Mouse (Mus musculus) spleen, postnatal 36 days (tissue): Measurements from ENCODE around the gene Abcb6.
A peak's percentile ranks its signal among the peaks of the same experiment; 100 is the strongest.

Source experiments
- DNase-seq, 2 experiments: peaks; one replicate each; pipeline ENCODE4 v3.0.0; 2022; ENCODE audit warnings: low spot score in 2 of 2, mixed read lengths in 1 of 2

Gene Abcb6

DNA sequence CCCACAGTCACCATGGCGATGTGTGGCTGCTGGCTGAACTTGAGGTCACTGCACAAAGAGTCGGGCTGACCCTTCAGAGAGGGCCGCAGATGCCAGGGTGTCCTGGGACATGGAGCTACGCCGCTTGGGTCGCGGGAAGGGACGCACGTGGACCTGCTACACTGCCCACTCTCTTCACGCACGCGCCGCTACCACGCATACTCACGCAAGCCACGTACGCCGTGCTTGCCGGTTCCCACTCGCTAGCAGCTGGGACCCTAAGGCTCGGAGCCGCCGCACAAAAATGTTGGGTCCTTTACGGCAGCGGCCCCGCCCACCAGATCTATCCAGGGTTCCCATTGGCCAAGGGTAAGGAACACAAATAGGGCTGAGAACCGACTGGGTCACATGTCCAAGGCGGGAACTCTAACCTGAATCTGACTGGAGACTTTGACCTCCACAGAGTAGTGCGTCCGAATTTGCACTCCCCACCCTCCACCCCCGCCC, at the start of gene Abcb6:
Abcb6 (minus strand) TSS at position 288 of the 486 bp plus-strand sequence.
- DNase-seq, result peak; percentile 84 to 90

DNA sequence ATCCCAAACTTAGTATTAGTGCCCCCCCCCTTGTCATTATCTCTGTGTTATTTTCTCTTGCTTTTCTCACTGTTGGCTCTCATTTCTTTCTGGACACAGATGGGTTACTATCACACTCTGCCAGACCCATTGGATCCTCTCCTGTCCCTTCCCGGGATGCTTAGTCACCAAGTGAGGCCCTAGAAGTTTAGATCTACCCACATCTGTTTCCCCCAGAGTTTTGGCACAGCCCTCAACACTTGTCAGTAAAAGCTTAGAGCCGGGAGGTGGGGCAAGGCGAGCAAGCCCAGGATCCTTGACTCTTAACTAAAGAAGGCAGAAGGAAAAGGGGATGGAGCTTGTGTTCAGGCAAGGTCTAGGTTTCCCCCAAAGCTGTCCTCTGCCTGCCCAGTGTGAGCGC, 49.0 kb upstream of the Abcb6 start:
- DNase-seq, result peak in 1 of 2 experiments; percentile 65

DNA sequence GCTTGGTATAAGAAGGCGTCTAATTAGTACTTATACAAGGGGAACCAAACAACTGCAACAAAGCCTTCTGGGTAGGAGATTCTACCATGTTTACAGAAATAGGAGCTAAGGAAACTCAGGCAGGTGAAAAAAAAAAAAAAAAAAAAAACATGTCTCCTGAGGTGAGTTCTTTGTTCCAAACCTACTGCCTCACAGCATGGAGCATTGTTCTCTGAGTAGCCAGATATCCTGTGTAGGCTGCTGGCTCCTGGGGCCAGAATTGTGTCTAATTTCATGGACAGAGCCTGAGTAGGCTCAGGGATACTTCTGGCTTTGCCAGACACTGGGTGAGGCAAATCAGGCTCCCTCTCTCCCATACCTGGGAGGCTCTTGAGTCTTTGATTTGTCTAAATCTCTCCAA, 47.5 kb upstream of the Abcb6 start:
- DNase-seq, result no peak

DNA sequence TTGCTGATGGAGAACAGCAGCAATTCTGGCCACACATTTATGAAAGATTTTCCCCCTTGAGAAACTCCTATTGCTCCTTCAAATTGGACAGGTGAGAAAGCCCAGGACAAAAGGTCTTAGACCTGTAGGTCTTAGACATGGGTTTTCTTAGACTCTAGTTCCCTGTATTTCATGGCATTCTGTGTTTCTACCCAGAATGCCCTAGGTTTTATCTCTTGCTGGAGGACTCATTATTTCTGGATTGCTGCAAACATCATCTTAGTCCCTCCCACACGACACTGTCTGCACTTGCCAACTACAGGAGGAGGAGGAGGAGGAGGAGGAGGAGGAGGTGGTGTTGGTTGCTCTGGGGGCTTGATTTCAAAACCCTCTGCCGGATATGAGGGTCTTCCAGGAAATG, 45.9 kb upstream of the Abcb6 start:
- no peak for DNase-seq

DNA sequence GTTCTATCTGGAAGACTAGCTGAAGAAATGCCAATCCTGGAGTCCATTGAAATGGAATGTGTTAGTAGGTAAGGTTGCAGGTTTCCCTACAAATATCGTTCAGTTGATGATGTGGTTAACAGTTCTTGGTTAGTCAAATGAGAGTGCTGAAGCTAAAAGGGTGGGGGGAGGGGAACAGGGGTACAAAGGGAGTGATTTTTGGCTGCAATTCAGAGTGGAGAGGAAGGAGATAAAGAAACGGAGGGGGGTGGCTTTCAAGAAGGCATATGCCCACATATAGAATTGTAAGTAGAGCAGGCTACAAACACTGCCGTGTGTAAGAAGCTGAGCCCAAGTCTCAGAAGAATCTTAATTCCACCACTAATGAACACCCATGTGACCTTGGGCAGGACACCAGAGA, 45.3 kb upstream of the Abcb6 start:
- DNase-seq, result no peak

DNA sequence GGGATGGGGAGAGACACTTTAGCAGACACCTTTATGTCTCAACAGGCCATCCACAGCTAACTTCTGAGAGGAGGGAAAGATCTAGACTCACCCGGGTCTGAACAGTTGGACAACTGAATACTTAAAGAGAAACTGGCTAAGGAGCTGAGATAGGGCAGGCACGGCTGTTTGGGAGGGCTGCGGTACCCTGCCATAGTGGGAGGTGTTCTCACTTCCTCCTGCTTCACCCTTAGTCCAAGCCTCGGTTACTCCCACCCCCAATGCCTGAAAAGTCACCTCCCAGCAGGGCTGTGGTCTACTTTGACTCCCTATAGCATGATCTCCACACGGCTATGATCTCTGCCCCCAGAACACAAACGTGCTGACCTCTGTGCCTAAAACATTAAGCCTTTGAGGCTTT, 43.3 kb upstream of the Abcb6 start:
- DNase-seq, result no peak

DNA sequence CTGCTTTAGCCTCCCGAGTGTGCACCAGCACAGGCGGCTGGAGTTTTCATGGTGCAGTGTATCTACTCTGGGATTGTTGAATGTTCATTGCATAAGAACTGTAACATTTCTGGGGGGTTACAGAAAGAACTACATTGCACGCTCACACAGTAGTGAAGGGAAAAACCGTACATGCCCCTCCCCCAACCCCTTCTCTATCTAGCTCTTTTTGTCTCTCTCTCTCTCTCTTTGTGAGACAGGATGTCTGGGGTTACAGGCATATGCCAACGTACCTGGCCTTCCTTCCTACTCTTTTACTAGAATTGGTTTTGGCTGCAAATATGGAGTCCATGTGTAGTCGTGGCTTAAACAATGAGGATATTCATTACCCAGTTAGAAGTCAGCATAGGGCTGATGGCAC, 42.7 kb upstream of the Abcb6 start:
- DNase-seq, result no peak

DNA sequence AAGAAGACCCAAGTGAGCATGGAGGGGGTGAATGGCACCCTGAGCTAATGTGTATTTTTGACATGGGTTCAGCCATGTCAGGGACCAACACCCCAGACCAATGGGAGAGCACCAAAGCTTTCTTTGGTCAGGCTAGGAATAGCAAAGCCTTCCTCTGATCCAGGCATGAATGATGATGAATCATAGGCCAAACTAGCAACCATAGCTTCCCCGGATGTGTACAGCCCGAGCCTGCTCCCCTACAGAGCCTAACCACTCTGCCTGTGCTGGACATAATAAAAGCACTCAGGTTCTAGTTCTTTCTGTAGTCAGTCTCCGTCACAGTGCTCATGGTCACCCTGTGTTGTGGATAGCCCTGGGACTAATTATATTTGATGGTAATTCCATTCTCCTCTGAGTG, 41.3 kb upstream of the Abcb6 start:
- DNase-seq, result no peak

DNA sequence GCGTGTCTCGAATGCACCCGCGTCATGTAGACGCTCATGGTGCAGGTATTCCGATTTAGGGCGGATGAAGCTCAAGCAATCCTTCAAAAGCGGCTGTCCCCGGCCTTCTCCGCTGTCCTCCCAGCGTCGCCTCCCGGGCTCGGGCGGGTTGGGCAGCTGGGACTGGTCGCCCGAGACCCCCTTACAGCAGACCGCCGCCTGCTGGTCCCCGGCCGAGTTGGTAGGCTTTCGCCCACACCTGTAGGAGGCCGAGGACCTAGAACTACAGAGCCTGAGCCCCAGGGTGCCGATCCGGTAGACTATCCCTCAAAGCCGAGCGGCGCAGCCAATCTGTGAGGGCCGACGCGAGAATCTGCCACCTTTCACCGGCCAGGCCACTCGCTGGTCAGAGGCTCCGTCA, 39.3 kb upstream of the Abcb6 start, which contains the start of gene Tuba4a:
Tuba4a (minus strand) TSS at position 335 of the 400 bp plus-strand sequence.
- peak; percentile 36 to 41 for DNase-seq

DNA sequence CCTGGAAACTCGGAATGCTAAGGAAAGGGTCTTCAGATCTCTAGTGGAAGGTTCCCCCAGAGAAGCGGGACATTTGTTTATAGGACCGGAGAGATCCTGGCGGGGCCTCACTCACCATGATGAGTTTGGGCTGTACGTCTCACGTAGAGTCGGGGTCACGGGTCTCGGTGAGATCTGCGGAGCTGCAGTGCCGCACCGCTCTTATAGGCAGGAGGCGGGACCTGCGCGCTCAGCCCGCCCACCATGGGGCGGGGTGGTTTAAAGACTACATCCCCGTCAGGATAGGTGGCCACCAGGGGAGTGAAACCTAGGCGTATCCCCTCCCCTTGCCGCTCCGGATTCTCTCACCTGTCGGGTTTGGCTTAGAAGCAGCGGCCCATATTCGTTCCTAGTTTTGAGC, 38.9 kb upstream of the Abcb6 start:
- DNase-seq, result peak; percentile 96 to 97

DNA sequence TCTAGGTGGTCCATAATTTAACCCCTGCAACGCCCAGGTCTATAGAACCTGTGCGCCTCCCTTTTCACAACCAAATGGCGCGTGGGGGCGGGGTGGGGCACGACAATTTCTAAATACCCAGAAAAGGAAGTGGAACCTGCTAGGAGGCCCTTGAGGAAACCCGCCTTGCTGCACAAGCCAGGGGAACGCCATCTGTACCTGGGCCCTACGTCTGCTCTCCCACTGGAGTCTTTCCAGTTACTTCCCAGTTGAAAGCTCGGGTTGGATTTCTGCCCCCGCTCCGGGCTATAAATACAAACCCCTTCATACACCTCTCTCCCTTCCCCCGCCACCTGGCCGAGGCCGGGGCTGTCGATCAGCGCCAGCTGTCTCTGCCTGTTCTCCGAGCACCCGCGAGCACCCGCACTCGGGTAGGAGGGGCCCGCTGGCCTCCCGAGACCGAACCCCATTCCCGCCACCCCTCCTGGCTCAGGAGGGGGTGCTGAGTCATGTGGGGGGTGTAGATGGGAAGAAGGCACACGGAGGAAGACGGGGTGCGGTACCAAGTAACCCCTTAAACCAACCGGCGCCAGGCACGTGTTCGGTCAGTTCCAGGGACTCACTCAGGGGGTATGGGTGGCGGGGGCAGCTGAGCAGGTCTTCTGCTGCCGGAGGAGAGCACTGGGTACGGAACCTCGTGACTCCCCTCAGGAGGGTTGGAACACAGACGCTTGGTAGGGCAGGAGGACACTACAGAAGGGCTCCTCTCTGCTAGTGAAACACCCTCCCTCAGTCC, 38.2 kb upstream of the Abcb6 start:
- peak; percentile 76 to 78 for DNase-seq

DNA sequence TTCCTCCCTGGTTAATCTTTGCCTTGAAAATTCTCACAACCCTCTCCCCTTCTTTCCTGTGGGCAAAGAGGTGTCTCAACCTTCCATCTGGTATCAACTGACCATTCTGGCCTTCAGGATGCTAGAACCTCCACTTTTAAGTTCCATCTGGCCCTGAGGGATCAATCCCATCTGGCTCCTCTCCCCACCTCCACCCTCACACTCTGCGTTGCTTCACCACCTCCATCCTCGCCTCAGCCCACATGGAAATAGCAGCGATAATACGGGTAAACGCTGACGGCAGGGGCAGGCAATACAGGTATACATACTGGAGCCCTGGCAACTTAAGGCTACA, 37.7 kb upstream of the Abcb6 start:
- no peak for DNase-seq

DNA sequence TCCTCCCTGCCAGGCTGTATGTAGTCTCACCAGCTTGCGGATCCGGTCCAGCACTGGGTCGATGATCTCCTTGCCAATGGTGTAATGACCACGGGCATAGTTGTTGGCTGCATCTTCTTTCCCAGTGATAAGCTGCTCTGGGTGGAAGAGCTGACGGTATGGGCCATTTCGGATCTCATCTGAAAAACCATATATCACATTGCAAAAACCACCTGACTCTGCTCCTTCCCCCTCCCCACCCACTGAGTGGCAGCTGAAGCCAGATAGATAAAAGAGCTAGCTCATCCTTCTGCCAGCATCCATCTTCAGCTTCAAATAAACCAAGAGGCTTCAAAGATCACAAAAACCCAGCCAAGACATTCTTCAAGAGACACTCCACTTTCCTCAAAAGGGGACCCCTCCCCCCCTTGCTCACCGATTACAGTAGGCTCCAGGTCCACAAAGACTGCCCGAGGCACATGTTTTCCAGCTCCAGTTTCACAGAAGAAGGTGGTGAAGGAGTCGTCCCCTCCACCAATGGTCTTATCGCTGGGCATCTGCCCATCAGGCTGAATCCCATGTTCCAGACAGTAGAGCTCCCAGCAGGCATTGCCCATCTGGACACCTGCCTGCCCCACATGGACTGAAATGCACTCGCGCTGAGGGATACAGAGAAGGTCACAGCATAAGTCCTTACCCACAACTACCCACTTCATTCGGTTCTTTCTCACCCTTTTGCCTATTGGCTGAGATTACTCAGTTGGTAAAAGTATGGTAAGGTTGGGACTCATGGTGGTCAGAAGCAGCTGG, 36.8 kb upstream of the Abcb6 start:
- DNase-seq, result peak; percentile 50 to 71

DNA sequence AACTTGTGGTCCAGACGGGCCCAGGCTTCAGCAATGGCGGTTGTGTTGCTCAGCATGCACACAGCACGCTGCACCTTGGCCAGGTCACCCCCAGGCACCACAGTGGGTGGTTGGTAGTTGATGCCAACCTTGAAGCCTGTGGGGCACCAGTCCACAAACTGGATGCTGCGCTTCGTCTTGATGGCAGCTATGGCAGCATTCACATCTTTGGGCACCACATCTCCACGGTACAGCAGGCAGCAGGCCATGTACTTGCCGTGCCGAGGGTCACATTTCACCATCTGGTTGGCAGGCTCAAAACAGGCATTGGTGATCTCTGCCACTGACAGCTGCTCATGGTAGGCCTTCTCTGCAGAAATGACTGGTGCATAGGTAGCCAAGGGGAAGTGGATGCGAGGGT, 35.6 kb upstream of the Abcb6 start:
- DNase-seq, result no peak

DNA sequence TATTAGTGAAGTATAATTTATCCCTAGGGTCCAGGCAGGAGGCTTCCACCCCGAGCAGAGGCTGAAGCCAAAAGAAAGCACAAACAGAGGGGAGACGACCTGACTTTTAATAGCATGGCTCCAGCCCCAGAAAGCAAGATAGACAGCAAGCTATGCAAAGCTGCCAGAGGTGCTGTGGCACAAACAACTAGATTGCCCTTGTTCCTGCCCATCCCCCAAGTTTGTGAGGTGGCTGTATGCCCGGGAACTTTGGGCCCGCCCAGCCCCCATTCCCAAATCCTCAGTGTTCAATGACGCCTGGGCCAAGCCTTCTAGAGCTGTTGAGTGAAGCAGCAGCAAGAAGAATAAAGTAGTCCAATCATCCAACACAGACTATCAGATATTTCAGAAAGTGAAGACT, 34.7 kb upstream of the Abcb6 start:
- DNase-seq, result no peak

DNA sequence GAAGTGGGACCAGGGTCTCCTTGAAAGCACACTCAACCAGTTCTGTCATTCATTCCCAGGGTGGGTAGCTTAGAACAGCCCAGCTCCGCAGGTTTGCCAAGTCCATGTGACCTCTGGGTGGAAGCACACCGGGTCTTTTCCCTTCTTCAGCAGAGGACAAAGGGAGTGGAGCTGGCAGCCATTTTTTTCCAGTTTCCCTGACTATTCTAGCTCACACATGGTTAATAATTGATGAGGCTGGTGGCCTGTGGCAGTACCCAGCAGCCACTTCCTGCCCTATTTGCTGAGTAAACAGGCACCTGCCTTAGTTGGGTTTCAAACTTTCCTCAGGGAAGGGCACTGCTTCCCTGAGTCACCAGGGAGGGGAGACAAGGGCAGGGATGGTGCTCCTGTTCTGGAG, 34.2 kb upstream of the Abcb6 start:
- no peak for DNase-seq

DNA sequence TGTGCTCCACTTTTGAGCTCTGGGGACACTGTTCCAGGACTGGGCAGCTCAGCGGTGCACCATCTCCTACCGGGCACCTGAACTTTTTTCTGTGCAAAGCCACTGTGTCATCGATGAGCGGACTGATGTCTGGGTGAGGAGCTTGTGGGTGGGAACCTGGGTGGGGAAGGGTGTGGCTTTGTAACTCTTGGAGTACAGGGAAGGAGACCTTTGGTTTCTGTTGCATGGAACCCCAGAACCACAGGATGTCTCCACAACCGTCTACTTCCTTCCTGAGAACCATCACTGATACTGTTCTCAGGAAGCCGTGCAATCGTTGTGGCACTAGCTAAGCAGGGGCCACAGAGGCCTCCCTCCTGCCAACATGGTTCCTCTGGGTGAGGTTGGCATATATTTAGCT, 32.9 kb upstream of the Abcb6 start:
- peak in 1 of 2 experiments; percentile 47 for DNase-seq

DNA sequence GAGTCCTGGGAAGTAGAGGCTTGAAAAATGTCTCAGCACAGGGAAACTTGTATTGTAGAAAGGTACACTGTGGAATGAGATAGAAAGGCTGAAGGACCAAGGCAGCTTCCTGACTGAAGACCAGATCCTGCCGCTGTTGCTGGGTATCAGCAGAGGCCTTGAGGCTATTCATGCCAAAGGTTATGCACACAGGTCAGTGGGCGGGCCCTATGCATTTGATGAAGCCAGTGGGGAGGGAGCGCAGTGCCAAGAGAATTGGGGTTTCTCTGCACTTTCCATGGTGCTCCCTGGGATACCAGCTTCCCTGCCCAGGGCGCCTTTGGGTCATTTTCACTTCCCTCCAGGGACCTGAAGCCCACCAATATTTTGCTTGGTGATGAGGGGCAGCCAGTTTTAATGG, 32.4 kb upstream of the Abcb6 start:
- no peak for DNase-seq

DNA sequence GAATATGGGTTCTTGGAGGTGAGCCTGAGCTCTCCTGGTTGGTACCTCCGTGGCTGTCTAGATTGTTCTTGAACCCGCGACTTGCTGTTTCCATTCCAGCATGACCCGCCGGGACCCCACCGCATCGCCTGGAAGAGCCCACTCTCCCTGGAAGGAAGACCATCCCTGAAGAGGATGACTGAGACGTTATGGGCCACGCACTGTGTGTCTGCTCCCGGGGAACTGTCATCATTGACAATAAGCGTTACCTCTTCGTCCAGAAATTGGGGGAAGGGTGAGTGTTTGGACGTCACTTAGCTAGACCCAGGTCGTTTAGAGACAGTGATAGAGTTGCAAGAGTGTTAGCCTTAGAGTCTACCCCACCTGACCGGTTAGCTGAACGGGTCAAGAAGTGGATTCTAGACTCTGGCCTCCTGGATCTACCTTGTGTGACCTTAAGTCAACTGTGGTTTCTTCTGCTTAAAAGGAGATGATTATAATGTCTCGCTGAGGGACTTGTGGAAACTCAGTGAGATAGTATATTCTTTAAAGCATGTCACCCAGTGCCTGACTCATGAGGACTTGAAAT, 31.0 kb upstream of the Abcb6 start:
- DNase-seq, result no peak

DNA sequence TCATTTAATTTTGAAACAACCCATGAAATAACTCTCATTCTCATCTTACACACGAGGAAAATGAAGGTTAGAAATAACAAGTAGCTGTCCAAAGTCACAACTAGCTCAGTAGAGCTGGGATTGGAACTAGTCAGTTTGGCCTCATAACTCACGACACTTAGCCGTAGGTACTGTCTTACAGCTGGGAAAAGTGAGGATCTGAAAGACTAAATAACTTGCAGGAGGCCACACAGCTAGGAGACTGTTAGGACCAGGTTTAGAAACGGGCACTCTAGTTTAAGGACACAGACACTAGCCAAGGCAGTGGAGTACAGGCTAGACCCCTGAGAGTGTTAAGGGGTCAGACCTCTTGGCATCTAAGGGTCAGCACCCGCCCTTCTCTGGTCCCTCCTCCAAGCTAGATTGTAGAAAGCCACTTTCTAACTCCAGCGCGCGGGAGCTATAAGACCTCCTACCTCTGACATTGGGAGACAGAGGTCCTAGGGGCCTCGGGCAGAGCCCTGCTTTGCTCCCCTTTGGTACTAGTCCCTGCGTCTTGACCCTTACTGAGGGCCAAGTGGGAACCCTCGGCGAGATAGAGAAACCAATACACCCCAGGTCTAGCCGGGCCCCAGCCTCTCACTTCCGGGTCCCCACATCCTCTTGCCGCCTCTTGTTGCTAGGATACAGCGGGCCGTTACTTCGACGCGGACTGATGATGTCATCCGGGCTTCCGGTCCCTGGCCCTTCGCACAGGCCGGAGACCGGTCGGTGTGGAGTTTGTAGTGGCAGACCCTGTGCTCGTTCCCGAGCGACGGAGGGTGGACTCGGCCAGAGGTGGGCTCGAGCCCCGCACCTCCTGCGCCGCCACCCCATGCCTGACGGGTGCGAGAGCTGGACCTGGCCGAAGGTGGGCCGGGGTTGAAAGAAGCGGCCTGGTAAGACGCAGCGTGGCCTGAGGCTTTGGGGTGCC, 30.2 kb upstream of the Abcb6 start, which contains the start of the genes Glb1l and Stk16:
Glb1l (minus strand) TSS at position 678 of the 952 bp plus-strand sequence.
Stk16 (plus strand) TSS at position 703 of the 952 bp plus-strand sequence.
- DNase-seq, result peak; percentile 95

DNA sequence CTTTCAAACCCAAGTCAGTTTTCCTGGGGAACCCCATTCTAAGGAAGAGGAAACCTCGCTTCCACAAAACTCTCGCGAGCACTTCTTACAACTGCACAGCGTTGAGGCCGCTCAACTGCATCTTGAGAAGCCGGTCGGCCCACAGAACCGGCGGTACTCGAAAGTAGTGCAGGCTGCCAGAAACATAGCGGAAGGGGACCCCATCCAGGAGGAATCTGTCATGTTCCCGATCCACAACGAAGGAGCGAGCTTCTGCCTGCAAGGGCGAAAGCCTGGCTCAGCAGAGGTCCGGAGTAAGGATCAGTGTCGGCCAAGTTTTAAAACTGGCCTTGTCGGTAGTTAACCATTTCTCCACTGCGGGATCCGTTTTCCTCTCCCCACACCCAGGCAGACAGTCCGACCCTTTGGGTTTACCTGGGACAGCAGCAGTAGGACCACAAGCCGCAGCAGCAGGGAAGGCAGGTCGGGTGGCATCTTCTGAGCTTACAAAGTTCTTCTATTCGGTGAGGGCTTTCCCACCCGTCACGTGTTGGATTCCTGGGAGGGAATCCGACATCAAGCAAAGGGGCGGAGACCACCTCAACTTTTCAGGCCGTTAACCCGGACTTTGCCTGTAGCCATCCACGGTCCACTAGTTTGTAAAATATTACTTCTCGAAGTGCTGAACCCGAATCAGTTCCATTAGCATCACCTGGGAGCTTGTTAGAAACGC, 28.9 kb upstream of the Abcb6 start:
- DNase-seq, result peak in 1 of 2 experiments; percentile 45
